Mouse (Mus musculus) stomach, embryonic 14.5 days (tissue): ENCODE measurements around the gene Olfr1410. TPM values are rescaled to one million over a fixed set of nuclear protein-coding genes. Genes with fewer than 3 reads are reported as not detected.

Source experiments
- ATAC-seq: fragments of 200-750 bp; cut with Nextera tagmentation; 2 replicates; pipeline ENCODE4 v1.8.0; 2017; ENCODE audit warnings: low read depth, moderate TSS enrichment; ENCODE audit not compliant: insufficient number of reproducible peaks, insufficient read depth, low FRiP score
- H3K27ac ChIP-seq: fragments of 300-500 bp; sonication (generic); 2 replicates; pipeline ENCODE4 v1.5.1; 2014; ENCODE audit warnings: mild to moderate bottlenecking, low read length, moderate library complexity, mixed read lengths
- H3K27me3 ChIP-seq: fragments of 300-500 bp; sonication (generic); 2 replicates; pipeline ENCODE4 v1.6.1; 2014; ENCODE audit warnings: low read length, control low read depth, mixed read lengths; ENCODE audit not compliant: control insufficient read depth, insufficient read depth
- H3K36me3 ChIP-seq: fragments of 300-500 bp; sonication (generic); 2 replicates; pipeline ENCODE4 v1.6.1; 2014; ENCODE audit warnings: mild to moderate bottlenecking, control low read depth, low read length, moderate library complexity, mixed read lengths; ENCODE audit not compliant: control insufficient read depth, insufficient read depth
- H3K4me1 ChIP-seq: fragments of 300-500 bp; sonication (generic); 2 replicates; pipeline ENCODE4 v1.6.1; 2014; ENCODE audit warnings: low read length, control low read depth, mixed read lengths; ENCODE audit not compliant: control insufficient read depth, insufficient read depth
- H3K4me2 ChIP-seq: fragments of 300-500 bp; sonication (generic); replicated peaks from 2 replicates; pipeline ENCODE4 v1.6.1; 2014; ENCODE audit warnings: low read depth, low read length, control low read depth
- H3K4me3 ChIP-seq: fragments of 300-500 bp; sonication (generic); 2 replicates; pipeline ENCODE4 v1.5.1; 2014; ENCODE audit warnings: low read depth, low read length, control low read depth
- H3K9ac ChIP-seq: fragments of 300-500 bp; sonication (generic); replicated peaks from 2 replicates; pipeline ENCODE4 v1.6.1; 2014; ENCODE audit warnings: low read depth, mild to moderate bottlenecking, control low read depth, low read length, moderate library complexity, mixed read lengths
- H3K9me3 ChIP-seq: fragments of 300-500 bp; sonication (generic); 2 replicates; pipeline ENCODE4 v1.6.1; 2016; ENCODE audit warnings: low read depth, low read length, control low read depth; ENCODE audit not compliant: control insufficient read depth
- WGBS: fragments of 180-500 bp; shearing (Covaris S2); extraction: QIAGEN DNeasy Blood & Tissue Kit; methylation state at CpG from one replicate; pipeline ENCODE4 v1.1.7; 2014; 5-methylcytosine and 5-hydroxymethylcytosine counted together
- polyA plus RNA-seq: library from polyadenylated mRNA; unstranded; fragments of >200 nt; fragmentation: Nextera tagmentation; extraction: Ambion mirVana; gene quantifications from 2 replicates; pipeline ENCODE4 v1.2.1, GENCODE M21; 2014

The Olfr1410 gene
- polyA plus RNA-seq, 1 experiment from 2014 or later, result not detected

DNA sequence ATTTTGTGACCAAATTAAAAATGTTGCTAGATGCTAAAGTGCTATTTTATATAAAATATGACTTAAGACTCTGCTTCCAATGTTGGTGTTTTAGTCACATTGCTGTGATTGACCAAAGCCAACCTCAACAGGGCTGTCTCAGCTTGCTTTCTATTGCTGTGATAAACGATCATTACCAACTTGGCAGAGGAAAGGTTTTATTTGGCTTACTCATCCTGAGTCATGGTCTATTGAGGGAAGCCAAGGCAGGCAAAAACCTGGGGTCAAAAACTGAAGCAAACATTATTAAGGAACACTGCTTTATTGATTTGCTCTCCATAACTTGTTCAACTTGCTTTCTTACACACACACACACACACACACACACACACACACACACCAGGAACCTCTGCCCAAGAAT is 10.5 kb downstream of the Olfr1410 start:
- no peak overlapping the region for H3K4me3 ChIP-seq
- H3K4me2 ChIP-seq, result no peak overlapping the region
- WGBS, result 68% methylated on average over 1 of the region's 1 CpGs
- no peaks in the 10 kb centered on the region for H3K27me3 ChIP-seq
- no peak for ATAC-seq
- H3K9me3 ChIP-seq, result no peaks in the 10 kb centered on the region
- no peak overlapping the region for H3K27ac ChIP-seq
- H3K9ac ChIP-seq, result no peak overlapping the region
- no peaks in the 10 kb centered on the region for H3K36me3 ChIP-seq
- H3K4me1 ChIP-seq, result no peaks in the 10 kb centered on the region

DNA sequence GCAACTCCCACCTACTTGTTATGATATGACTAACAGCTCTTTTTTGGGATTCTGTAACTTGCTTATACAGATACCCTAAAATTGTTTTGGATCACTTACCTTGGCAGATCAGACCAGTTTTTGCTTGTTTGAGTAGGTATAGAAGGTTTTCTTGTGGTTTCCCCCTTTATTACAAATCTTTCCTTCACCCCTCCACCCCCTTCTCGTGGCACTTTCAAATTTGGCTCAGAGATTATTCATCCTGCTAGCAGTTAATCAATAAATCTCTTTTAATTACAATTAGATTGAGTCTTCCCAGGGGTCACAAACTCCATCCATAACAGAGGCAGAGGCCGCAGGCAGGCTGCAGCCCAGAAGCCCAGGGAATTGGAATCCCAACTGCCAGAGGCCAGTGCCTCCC is 11.9 kb downstream of the Olfr1410 start, which contains the start of gene Olfr12:
Gene Olfr12 (plus strand): TSS at position 301 of the 400 bp plus-strand sequence.
- Histone ChIP-seq H3K4me2 (no peak within 1 kb of the TSS), H3K4me1 (no peaks in the 10 kb centered on the region), H3K36me3 (no peaks in the 10 kb centered on the region), H3K9ac (no peak within 1 kb of the TSS), H3K27me3 (no peaks in the 10 kb centered on the region), H3K4me3 (no peak within 1 kb of the TSS), H3K9me3 (no peaks in the 10 kb centered on the region), H3K27ac (no peak within 1 kb of the TSS)
- WGBS, result 55% methylated on average over 2 of the region's 2 CpGs
- ATAC-seq, result no peak

DNA sequence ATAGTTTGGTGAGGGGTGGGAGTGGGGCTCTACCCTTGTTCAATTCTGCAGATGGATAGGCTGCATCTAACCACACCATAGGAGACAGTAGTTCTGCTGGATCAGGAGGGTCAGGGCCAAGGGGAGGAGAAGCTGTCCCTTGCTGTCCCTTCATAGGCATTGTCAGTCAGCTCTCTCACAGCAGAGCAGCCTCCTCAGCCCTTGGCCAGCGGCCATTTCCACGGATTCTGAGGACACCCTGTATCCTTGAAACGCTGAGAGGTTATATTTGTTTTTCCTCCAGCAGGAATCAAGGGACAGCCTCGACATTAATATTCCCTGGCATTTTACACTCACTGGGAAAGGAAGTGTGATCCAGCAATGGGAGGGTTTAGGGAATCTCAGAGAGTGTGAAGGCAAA is 12.8 kb downstream of the Olfr1410 start:
- no peak overlapping the region for H3K4me3 ChIP-seq
- no peak for ATAC-seq
- no peak overlapping the region for H3K9ac ChIP-seq
- H3K9me3 ChIP-seq, result no peaks in the 10 kb centered on the region
- H3K27me3 ChIP-seq, result no peaks in the 10 kb centered on the region
- WGBS, result 57% methylated on average over 4 of the region's 4 CpGs
- no peaks in the 10 kb centered on the region for H3K36me3 ChIP-seq
- no peak overlapping the region for H3K4me2 ChIP-seq
- no peak overlapping the region for H3K27ac ChIP-seq
- H3K4me1 ChIP-seq, result no peaks in the 10 kb centered on the region

DNA sequence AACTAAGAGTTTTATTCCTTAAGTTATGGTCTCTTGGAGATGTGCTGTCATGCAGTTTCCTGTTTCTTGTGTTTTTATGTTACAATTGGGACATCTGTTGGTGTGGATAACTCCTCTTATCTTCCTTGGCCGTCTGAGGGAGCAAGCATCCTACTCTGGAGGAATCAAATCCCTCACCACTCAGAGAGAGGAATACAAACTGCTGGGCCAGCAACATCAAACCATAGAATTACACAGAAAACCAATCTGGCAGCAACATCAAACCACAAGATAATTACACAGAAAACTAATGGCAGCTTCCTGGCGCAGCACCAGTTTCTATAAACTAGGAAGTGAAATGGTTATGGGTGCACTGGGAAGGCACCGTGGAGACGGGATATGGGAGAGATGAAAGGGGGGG is 22.6 kb downstream of the Olfr1410 start:
- no peak overlapping the region for H3K4me3 ChIP-seq
- H3K27me3 ChIP-seq, result no peaks in the 10 kb centered on the region
- H3K27ac ChIP-seq, result no peak overlapping the region
- ATAC-seq, result no peak
- H3K36me3 ChIP-seq, result no peaks in the 10 kb centered on the region
- no peaks in the 10 kb centered on the region for H3K4me1 ChIP-seq
- H3K9ac ChIP-seq, result no peak overlapping the region
- no peak overlapping the region for H3K4me2 ChIP-seq
- 65% methylated on average over 4 of the region's 4 CpGs for WGBS
- H3K9me3 ChIP-seq, result no peaks in the 10 kb centered on the region

DNA sequence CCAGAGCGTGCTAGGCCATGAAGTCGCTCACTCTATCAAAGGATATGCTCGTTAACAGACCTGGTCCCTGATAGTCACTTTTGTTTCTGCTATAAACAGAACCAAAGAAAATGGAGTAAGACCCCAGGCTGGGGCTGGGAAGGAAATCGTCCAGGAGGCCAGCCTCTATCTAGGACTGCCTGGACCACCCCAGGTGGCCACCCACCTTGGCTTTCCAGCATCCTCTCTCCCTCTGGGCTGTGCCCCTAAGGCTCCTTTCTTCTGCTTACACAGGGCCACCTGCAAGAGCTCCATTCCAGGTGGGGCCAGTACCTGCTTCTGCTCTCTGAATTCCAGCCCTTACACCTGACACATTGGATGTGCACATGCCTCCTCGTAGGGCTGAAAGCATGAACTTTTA is 26.6 kb downstream of the Olfr1410 start:
- Histone ChIP-seq H3K27ac (no peak overlapping the region), H3K4me1 (no peaks in the 10 kb centered on the region), H3K9me3 (no peaks in the 10 kb centered on the region), H3K36me3 (peaks cover 14% of the 10 kb centered on the region), H3K4me2 (no peak overlapping the region), H3K4me3 (no peak overlapping the region), H3K9ac (no peak overlapping the region), H3K27me3 (no peaks in the 10 kb centered on the region)
- ATAC-seq, result no peak
- 79% methylated on average over 5 of the region's 5 CpGs for WGBS

DNA sequence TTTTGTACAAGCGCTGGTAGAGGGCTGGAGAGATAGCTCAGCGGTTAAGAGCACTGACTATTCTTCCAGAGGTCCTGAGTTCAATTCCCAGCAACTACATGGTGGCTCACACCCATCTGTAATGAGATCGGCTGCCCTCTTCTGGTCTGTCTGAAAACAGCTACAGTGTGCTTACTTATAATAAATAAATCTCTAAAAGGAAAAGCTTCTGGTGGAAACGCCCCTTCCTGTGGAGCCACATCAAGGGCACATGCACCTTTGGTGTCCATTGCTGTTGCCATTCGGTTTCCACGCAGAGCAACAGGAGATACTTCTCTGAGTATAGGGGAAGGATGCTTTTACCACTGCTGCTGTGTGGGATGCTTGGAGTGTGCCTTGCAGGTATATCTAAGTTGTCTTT is 27.4 kb downstream of the Olfr1410 start:
- Histone ChIP-seq H3K4me3 (no peak overlapping the region), H3K27me3 (no peaks in the 10 kb centered on the region), H3K9ac (no peak overlapping the region), H3K36me3 (peaks cover 19% of the 10 kb centered on the region), H3K9me3 (no peaks in the 10 kb centered on the region), H3K27ac (no peak overlapping the region), H3K4me1 (no peaks in the 10 kb centered on the region), H3K4me2 (no peak overlapping the region)
- WGBS, result 64% methylated on average over 6 of the region's 6 CpGs
- no peak for ATAC-seq

DNA sequence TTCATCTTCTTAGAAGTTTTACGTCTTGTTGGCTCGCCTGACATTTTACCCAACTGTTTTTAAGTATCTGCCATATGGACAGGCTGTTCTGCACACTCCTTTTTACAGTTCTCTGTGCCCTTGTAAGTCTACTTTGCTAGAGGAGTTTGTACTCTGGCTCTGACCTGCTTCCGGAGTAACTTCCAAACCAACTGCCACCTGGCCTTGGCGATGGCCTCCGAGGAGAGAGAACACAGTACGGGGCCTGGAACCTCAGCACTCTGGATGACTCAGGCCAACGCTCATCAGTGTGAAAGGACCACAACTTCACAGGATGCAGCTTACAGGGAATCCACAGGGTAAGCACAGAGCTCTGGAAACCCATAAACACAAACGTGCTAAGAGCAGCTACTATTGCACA is 28.1 kb downstream of the Olfr1410 start:
- ATAC-seq, result no peak
- H3K36me3 ChIP-seq, result peaks cover 22% of the 10 kb centered on the region
- H3K9me3 ChIP-seq, result no peaks in the 10 kb centered on the region
- no peak overlapping the region for H3K27ac ChIP-seq
- WGBS, result 86% methylated on average over 8 of the region's 8 CpGs
- H3K4me1 ChIP-seq, result no peaks in the 10 kb centered on the region
- no peak overlapping the region for H3K9ac ChIP-seq
- no peak overlapping the region for H3K4me2 ChIP-seq
- no peaks in the 10 kb centered on the region for H3K27me3 ChIP-seq
- no peak overlapping the region for H3K4me3 ChIP-seq

DNA sequence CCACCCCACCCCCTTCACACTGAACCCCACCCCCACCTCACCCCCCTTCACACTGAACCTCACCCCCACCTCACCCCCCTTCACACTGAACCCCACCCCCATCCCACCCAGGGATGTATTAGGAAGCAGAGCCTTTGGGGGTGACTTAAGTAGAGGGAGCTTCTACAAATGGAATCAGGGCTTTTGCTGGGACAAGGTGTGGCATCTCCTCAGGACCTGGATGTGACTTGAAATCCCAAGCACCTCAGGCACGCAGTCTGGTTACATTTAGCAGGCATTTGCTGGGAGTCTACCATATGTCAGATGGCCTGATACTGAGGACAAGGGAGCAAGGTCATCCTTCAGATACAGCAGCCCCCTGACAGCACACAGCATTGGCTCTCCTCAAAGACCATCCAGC is 29.0 kb downstream of the Olfr1410 start:
- H3K4me3 ChIP-seq, result no peak overlapping the region
- no peak overlapping the region for H3K9ac ChIP-seq
- H3K27me3 ChIP-seq, result no peaks in the 10 kb centered on the region
- no peaks in the 10 kb centered on the region for H3K9me3 ChIP-seq
- no peaks in the 10 kb centered on the region for H3K4me1 ChIP-seq
- peaks cover 28% of the 10 kb centered on the region for H3K36me3 ChIP-seq
- ATAC-seq, result no peak
- no peak overlapping the region for H3K27ac ChIP-seq
- 52% methylated on average over 1 of the region's 1 CpGs for WGBS
- H3K4me2 ChIP-seq, result no peak overlapping the region

DNA sequence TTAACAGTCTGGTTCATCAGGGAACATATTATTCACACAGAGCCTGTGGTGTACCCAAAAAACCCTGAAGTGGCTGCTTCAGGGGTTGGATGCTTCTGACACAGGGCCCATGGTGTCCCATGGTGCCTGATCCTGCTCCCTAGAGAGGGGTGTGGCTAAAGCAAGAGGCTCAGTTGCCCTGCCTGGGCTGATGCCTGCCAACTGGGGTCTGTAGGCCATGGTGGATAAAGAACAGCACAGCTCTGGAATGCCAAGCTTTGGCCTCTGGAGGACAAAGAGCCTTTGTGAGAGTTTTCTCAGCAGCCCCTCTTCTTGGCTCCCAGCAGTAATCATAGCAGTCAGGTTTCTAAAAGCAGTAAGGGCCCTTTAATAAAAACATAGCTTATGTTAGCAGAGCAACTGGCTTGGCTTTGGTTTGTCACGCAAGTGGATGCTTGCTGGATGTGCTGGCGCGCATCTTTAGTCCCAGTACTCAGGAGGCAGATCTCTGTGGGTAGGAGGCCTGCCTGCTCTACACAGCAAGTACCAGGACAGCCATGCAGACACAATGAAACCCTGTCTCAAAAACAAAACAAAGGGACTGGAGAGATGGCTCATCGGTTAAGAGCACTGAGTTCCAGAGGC is 29.5 kb downstream of the Olfr1410 start:
- Histone ChIP-seq H3K36me3 (peaks cover 28% of the 10 kb centered on the region), H3K4me1 (no peaks in the 10 kb centered on the region), H3K4me2 (no peak overlapping the region), H3K4me3 (no peak overlapping the region), H3K27ac (no peak overlapping the region), H3K9me3 (no peaks in the 10 kb centered on the region), H3K27me3 (no peaks in the 10 kb centered on the region), H3K9ac (no peak overlapping the region)
- ATAC-seq, result no peak
- WGBS, result 81% methylated on average over 4 of the region's 4 CpGs
